Mouse (Mus musculus) neural tube, embryonic 13.5 days (tissue): ENCODE measurements around the gene BC048679. TPM values are rescaled to one million over a fixed set of nuclear protein-coding genes. Genes with fewer than 3 reads are reported as not detected.

Experiments
- ATAC-seq: fragments of 200-750 bp; cut with Nextera tagmentation; 2 replicates; pipeline ENCODE4 v1.8.0; 2017; ENCODE audit warnings: low read depth, mild to moderate bottlenecking, moderate TSS enrichment, moderate library complexity
- H3K27ac ChIP-seq: fragments of 300-500 bp; sonication (generic); replicated peaks from 2 replicates; pipeline ENCODE4 v1.5.1; 2015; ENCODE audit warnings: moderate library complexity, mild to moderate bottlenecking, inconsistent platforms
- H3K27me3 ChIP-seq: fragments of 300-500 bp; sonication (generic); 2 replicates; pipeline ENCODE4 v1.6.1; 2015; ENCODE audit warnings: mild to moderate bottlenecking, inconsistent platforms
- H3K36me3 ChIP-seq: fragments of 300-500 bp; sonication (generic); 2 replicates; pipeline ENCODE4 v1.6.1; 2015; ENCODE audit warnings: mild to moderate bottlenecking, inconsistent platforms
- H3K4me1 ChIP-seq: fragments of 300-500 bp; sonication (generic); replicated peaks from 2 replicates; pipeline ENCODE4 v1.6.1; 2015; ENCODE audit warnings: inconsistent platforms
- H3K4me2 ChIP-seq: fragments of 300-500 bp; sonication (generic); 2 replicates; pipeline ENCODE4 v1.6.1; 2015; ENCODE audit warnings: inconsistent platforms, mild to moderate bottlenecking, moderate library complexity
- H3K4me3 ChIP-seq: fragments of 300-500 bp; sonication (generic); 2 replicates; pipeline ENCODE4 v1.5.1; 2015; ENCODE audit warnings: mild to moderate bottlenecking, inconsistent platforms
- H3K9ac ChIP-seq: fragments of 300-500 bp; sonication (generic); 2 replicates; pipeline ENCODE4 v1.6.1; 2015; ENCODE audit warnings: moderate library complexity, mild to moderate bottlenecking, inconsistent platforms
- H3K9me3 ChIP-seq: fragments of 300-500 bp; sonication (generic); 2 replicates; pipeline ENCODE4 v1.6.1; 2016; ENCODE audit warnings: inconsistent platforms
- WGBS: fragments of 180-500 bp; shearing (Covaris S2); methylation state at CpG from one replicate; pipeline ENCODE4 v1.1.7; 2015; 5-methylcytosine and 5-hydroxymethylcytosine counted together
- polyA plus RNA-seq: library from polyadenylated mRNA; unstranded; fragments of >200 nt; fragmentation: Nextera tagmentation; extraction: Ambion mirVana; gene quantifications from 2 replicates; pipeline ENCODE4 v1.2.1, GENCODE M21; 2015

The BC048679 gene
- not detected in 2 replicates for polyA plus RNA-seq

GRCm38 (mm10) chr7:81498181-81498580 is at the start of gene BC048679:
Gene BC048679, minus strand, starts transcription at chr7:81498281.
- Histone ChIP-seq H3K4me2 (no peak within 1 kb of the TSS), H3K27me3 (peaks cover 4% of the 10 kb centered on the region; the same call in 1 of the 2 replicates), H3K36me3 (no peaks in the 10 kb centered on the region), H3K4me1 (peaks cover 5% of the 10 kb centered on the region; the same call in 1 of the 2 replicates), H3K9me3 (no peaks in the 10 kb centered on the region), H3K9ac (no peak within 1 kb of the TSS), H3K27ac (no peak within 1 kb of the TSS), H3K4me3 (no peak within 1 kb of the TSS)
- WGBS, result 75% methylated on average over 7 of the region's 7 CpGs
- ATAC-seq, result no peak

DNA sequence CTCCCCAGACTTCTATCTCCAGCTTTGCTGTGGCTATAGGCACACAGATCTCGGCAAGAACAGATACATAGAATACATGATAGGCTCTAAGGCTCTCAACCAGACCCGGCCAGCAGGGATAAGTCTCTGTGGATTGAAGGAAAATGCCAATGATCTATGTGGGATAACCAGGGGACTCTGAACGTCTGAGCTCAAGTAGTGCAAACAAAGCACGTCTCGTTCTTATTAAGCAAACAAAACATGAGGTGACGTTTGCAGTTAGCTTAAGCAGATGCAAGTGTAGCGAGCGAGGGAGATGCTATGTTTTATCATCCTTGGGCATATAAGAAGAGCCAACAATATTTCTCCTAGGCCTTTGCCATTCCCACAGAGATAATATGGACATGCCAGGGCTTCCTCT is 44.9 kb upstream of the BC048679 start:
- no peaks in the 10 kb centered on the region for H3K36me3 ChIP-seq
- H3K4me3 ChIP-seq, result no peak overlapping the region
- no peak for ATAC-seq
- no peaks in the 10 kb centered on the region for H3K9me3 ChIP-seq
- H3K27ac ChIP-seq, result no peak overlapping the region
- no peak overlapping the region for H3K9ac ChIP-seq
- no peak overlapping the region for H3K4me2 ChIP-seq
- H3K27me3 ChIP-seq, result no peaks in the 10 kb centered on the region
- WGBS, result 86% methylated on average over 8 of the region's 8 CpGs
- H3K4me1 ChIP-seq, result peaks cover 17% of the 10 kb centered on the region; the same call in 1 of the 2 replicates

GRCm38 (mm10) chr7:81541924-81542524 is 43.9 kb upstream of the BC048679 start:
- ATAC-seq, result no peak
- H3K36me3 ChIP-seq, result no peaks in the 10 kb centered on the region

GRCm38 (mm10) chr7:81540999-81541398 is 42.9 kb upstream of the BC048679 start:
- Histone ChIP-seq H3K4me3 (no peak overlapping the region), H3K4me1 (peaks cover 17% of the 10 kb centered on the region; the same call in 1 of the 2 replicates), H3K4me2 (no peak overlapping the region), H3K27ac (no peak overlapping the region), H3K27me3 (no peaks in the 10 kb centered on the region), H3K9me3 (no peaks in the 10 kb centered on the region), H3K36me3 (0 out of 2 replicates have a peak, but pooled peaks cover 4% of the 10 kb centered on the region), H3K9ac (no peak overlapping the region)
- no peak for ATAC-seq
- WGBS, result 76% methylated on average over 1 of the region's 1 CpGs

More at GRCm38 (mm10) chr7:81541924-81542524, 43.9 kb upstream of the BC048679 start:
- Histone ChIP-seq H3K4me2 (no peak overlapping the region), H3K4me1 (peaks cover 17% of the 10 kb centered on the region; the same call in 1 of the 2 replicates), H3K27me3 (no peaks in the 10 kb centered on the region), H3K9ac (no peak overlapping the region), H3K4me3 (no peak overlapping the region), H3K27ac (no peak overlapping the region), H3K9me3 (no peaks in the 10 kb centered on the region)
- WGBS, result 88% methylated on average over 7 of the region's 7 CpGs

DNA sequence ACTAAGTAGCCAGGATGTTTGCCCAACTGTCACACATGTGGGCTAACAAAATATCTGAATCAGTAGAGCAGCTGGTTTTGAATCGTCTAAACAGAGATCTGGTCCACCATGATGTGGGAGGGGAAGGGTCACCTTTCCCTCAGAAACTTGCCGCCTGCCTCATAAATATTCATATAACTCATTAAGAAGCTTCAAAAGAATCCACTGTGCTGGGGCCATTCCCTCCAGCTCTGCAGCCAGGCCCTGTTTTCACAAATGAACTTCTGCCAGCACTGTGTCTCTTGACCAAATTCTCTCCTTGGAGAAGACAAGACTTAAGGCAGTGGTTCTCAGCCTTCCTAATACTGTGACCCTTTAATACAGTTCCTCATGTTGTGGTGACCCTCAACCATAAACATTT is 41.5 kb upstream of the BC048679 start:
- peaks cover 17% of the 10 kb centered on the region; the same call in 1 of the 2 replicates for H3K4me1 ChIP-seq
- no peak overlapping the region for H3K9ac ChIP-seq
- no peaks in the 10 kb centered on the region for H3K9me3 ChIP-seq
- peaks cover 17% of the 10 kb centered on the region for H3K36me3 ChIP-seq
- H3K27ac ChIP-seq, result no peak overlapping the region
- H3K4me2 ChIP-seq, result no peak overlapping the region
- 8% methylated on average over 2 of the region's 2 CpGs for WGBS
- ATAC-seq, result no peak
- no peaks in the 10 kb centered on the region for H3K27me3 ChIP-seq
- H3K4me3 ChIP-seq, result no peak overlapping the region

- H3K27me3 ChIP-seq, result no peaks in the 10 kb centered on the region
- H3K36me3 ChIP-seq, result peaks cover 31% of the 10 kb centered on the region
- H3K9me3 ChIP-seq, result peaks cover 4% of the 10 kb centered on the region; the same call in 1 of the 2 replicates
- 74% methylated on average over 2 of the region's 2 CpGs for WGBS
- H3K27ac ChIP-seq, result no peak overlapping the region
- H3K9ac ChIP-seq, result no peak overlapping the region
- peaks cover 17% of the 10 kb centered on the region; the same call in 1 of the 2 replicates for H3K4me1 ChIP-seq
- no peak overlapping the region for H3K4me3 ChIP-seq
- H3K4me2 ChIP-seq, result no peak overlapping the region
- no peak for ATAC-seq
These were observed 40.1 kb upstream of the BC048679 start for GRCm38 (mm10) chr7:81538070-81538675.

- Histone ChIP-seq H3K9ac (no peak overlapping the region), H3K9me3 (peaks cover 4% of the 10 kb centered on the region; the same call in 1 of the 2 replicates), H3K4me3 (no peak overlapping the region), H3K27me3 (no peaks in the 10 kb centered on the region), H3K4me2 (no peak overlapping the region), H3K36me3 (peaks cover 48% of the 10 kb centered on the region), H3K27ac (no peak overlapping the region), H3K4me1 (peaks cover 17% of the 10 kb centered on the region; the same call in 1 of the 2 replicates)
- 95% methylated on average over 4 of the region's 4 CpGs for WGBS
- ATAC-seq, result no peak
These were observed 38.4 kb upstream of the BC048679 start for GRCm38 (mm10) chr7:81536478-81536877.

DNA sequence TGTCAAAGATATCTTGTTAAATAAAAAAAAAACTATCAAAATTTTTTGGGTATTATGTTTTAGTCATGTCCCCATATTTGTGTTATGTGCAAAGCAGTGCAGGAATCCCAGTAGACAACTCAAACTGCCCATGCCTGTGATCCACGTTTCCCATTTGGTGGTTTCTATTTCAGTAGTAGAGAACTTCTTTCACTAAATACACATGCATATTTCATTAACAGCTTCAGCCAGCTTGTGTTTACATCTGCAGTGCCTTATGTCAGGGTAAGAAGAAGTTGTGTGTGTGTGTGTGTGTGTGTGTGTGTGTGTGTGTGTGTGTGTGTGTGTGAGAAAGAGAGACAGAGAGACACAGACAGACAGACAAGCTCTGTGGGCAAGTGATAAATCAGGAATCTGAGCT is 33.4 kb upstream of the BC048679 start:
- no peaks in the 10 kb centered on the region for H3K27me3 ChIP-seq
- H3K4me3 ChIP-seq, result no peak overlapping the region
- H3K9ac ChIP-seq, result no peak overlapping the region
- no peak for ATAC-seq
- H3K36me3 ChIP-seq, result peaks cover 88% of the 10 kb centered on the region
- no peaks in the 10 kb centered on the region for H3K4me1 ChIP-seq
- H3K9me3 ChIP-seq, result peaks cover 4% of the 10 kb centered on the region; the same call in 1 of the 2 replicates
- no peak overlapping the region for H3K4me2 ChIP-seq
- H3K27ac ChIP-seq, result no peak overlapping the region
- 86% methylated on average over 1 of the region's 1 CpGs for WGBS

DNA sequence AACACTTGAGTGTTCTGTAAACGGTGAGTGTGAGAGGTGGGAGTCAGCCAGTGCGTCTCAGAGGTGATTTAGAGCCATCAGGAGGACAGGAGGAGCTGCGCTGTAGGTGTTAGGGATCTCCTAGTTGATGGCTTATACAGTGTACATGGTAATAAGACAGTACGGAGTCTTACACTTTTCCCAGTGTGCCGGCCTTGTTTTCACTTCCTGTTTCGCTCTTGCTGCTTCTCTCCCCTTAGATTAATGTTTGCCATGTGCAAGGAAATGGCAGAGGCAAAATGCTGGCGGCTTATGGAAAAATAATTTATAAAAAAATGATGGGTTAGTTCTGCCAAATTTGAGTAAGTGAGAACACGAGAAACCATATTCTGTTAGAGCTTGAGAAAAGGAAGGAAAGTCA is 30.8 kb upstream of the BC048679 start:
- H3K4me3 ChIP-seq, result no peak overlapping the region
- no peak for ATAC-seq
- no peak overlapping the region for H3K27ac ChIP-seq
- no peaks in the 10 kb centered on the region for H3K27me3 ChIP-seq
- no peak overlapping the region for H3K9ac ChIP-seq
- H3K4me1 ChIP-seq, result peaks cover 16% of the 10 kb centered on the region
- peaks cover 2% of the 10 kb centered on the region; the same call in 1 of the 2 replicates for H3K9me3 ChIP-seq
- peaks cover 82% of the 10 kb centered on the region for H3K36me3 ChIP-seq
- H3K4me2 ChIP-seq, result no peak overlapping the region
- WGBS, result 95% methylated on average over 8 of the region's 8 CpGs

GRCm38 (mm10) chr7:81523663-81524017 is 25.6 kb upstream of the BC048679 start:
- Histone ChIP-seq H3K36me3 (peaks cover 31% of the 10 kb centered on the region), H3K4me3 (peak overlapping the region; percentile 70), H3K9ac (peak overlapping the region; percentile 77), H3K9me3 (no peaks in the 10 kb centered on the region), H3K27me3 (no peaks in the 10 kb centered on the region), H3K4me2 (peak overlapping the region; percentile 87), H3K4me1 (peaks cover 24% of the 10 kb centered on the region), H3K27ac (peak overlapping the region; percentile 95)
- WGBS, result 12% methylated on average over 13 of the region's 13 CpGs
- ATAC-seq, result no peak; the same call in 1 of the 2 replicates

DNA sequence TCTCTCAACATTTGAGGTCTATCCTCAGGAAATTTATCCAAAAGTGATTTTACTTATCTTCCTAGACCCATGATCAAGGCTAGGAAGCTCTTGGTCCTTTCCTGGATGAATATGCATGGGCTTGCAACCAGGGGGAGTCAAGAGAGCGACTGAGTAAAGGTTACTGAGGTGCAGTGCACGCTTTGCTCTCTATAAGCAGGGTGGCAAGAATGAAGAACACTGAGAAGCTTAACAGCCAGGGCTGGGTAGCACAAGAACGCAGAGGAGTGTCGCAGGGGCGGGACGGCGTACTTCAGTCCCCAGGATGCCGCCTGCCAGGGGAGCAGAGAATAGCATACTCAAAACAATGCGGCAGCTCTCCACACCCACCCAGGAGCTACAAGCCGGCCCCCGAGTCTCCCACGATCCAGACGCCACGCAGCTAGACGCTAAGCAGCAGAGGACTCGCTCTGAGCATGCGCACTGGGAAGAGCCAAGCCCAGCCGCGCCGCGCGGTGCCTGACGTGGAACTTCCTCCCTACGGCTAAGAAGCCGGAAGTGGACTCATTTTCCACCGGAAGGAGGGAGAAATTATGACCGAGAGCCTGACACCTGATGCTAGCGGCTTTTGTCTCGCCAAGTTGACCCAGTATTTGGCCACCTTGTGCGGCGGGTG is 25.1 kb upstream of the BC048679 start:
- H3K9ac ChIP-seq, result peak overlapping the region; percentile 77
- H3K4me1 ChIP-seq, result peaks cover 24% of the 10 kb centered on the region
- peak overlapping the region; percentile 87 for H3K4me2 ChIP-seq
- peak overlapping the region; percentile 70 for H3K4me3 ChIP-seq
- peak overlapping the region; percentile 95 for H3K27ac ChIP-seq
- H3K27me3 ChIP-seq, result no peaks in the 10 kb centered on the region
- peaks cover 27% of the 10 kb centered on the region for H3K36me3 ChIP-seq
- WGBS, result under 1% methylated on average over 31 of the region's 31 CpGs
- no peaks in the 10 kb centered on the region for H3K9me3 ChIP-seq
- ATAC-seq, result peak; percentile 98
